Mouse (Mus musculus): Measurements from ENCODE around the gene Psmd13. TPM values are rescaled to one million over a fixed set of nuclear protein-coding genes. Genes with fewer than 3 reads are reported as not detected.
A peak's percentile ranks its signal among the peaks of the same experiment; 100 is the strongest.

The Psmd13 gene
- polyA plus RNA-seq, 1 experiment = 13.2 TPM

- peaks cover 72% of the 10 kb centered on the region for H3K36me3 ChIP-seq (ENCODE audit: control insufficient read depth)
- no peaks in the 10 kb centered on the region for H3K9me3 ChIP-seq (ENCODE audit: control insufficient read depth, low read length)
- H3K27me3 ChIP-seq (ENCODE audit: control insufficient read depth) = no peaks in the 10 kb centered on the region
- peaks cover 53% of the 10 kb centered on the region for H3K4me1 ChIP-seq (ENCODE audit: control insufficient read depth)
- peak within 1 kb of the TSS; percentile 79 for H3K4me3 ChIP-seq (replicated peaks)
- TF ChIP-seq GATA1 (IDR thresholded peaks at IDR 0.05; ENCODE audit: low read length) (no peak), TAL1 (IDR thresholded peaks at IDR 0.05; ENCODE audit: low read length) (no peak)
Observed at GRCm38 (mm10) chr7:140855860-140856784, 25.6 kb upstream of the Psmd13 start, which contains the start of gene Gm45785. TSS of gene Gm45785 (minus strand) at chr7:140856331.

- Histone ChIP-seq H3K27me3 (ENCODE audit: control insufficient read depth) (no peaks in the 10 kb centered on the region), H3K36me3 (ENCODE audit: control insufficient read depth) (peaks cover 74% of the 10 kb centered on the region), H3K9me3 (ENCODE audit: control insufficient read depth, low read length) (no peaks in the 10 kb centered on the region), H3K4me3 (replicated peaks) (peak within 1 kb of the TSS; percentile 79), H3K4me1 (ENCODE audit: control insufficient read depth) (peaks cover 53% of the 10 kb centered on the region)
- TF ChIP-seq TAL1 (IDR thresholded peaks at IDR 0.05; ENCODE audit: low read length) (no peak), GATA1 (IDR thresholded peaks at IDR 0.05; ENCODE audit: low read length) (no peak)
Observed at GRCm38 (mm10) chr7:140856785-140857549, 24.8 kb upstream of the Psmd13 start, which contains the start of gene Ric8a. TSS of gene Ric8a (plus strand) at chr7:140856957.

GRCm38 (mm10) chr7:140857550-140858505 lies 23.9 kb upstream of the Psmd13 start, which contains the start of gene Bet1l:
TSS of gene Bet1l (minus strand) at chr7:140857577.
- Histone ChIP-seq H3K27me3 (ENCODE audit: control insufficient read depth) (no peaks in the 10 kb centered on the region), H3K4me3 (replicated peaks) (peak within 1 kb of the TSS; percentile 79), H3K9me3 (ENCODE audit: control insufficient read depth, low read length) (no peaks in the 10 kb centered on the region), H3K36me3 (ENCODE audit: control insufficient read depth) (peaks cover 74% of the 10 kb centered on the region), H3K4me1 (ENCODE audit: control insufficient read depth) (peaks cover 51% of the 10 kb centered on the region)
- TF ChIP-seq GATA1 (IDR thresholded peaks at IDR 0.05; ENCODE audit: low read length) (no peak), TAL1 (IDR thresholded peaks at IDR 0.05; ENCODE audit: low read length) (no peak)

GRCm38 (mm10) chr7:140858746-140859145 lies 23.0 kb upstream of the Psmd13 start:
- Histone ChIP-seq H3K4me1 (ENCODE audit: control insufficient read depth) (peaks cover 48% of the 10 kb centered on the region), H3K36me3 (ENCODE audit: control insufficient read depth) (peaks cover 74% of the 10 kb centered on the region), H3K4me3 (replicated peaks) (peak overlapping the region; percentile 79), H3K27me3 (ENCODE audit: control insufficient read depth) (no peaks in the 10 kb centered on the region), H3K9me3 (ENCODE audit: control insufficient read depth, low read length) (no peaks in the 10 kb centered on the region)
- no peak for TF ChIP-seq GATA1 (IDR thresholded peaks at IDR 0.05; ENCODE audit: low read length)
- no peak for TF ChIP-seq TAL1 (IDR thresholded peaks at IDR 0.05; ENCODE audit: low read length)

GRCm38 (mm10) chr7:140859997-140860396 lies 21.8 kb upstream of the Psmd13 start:
- no peaks in the 10 kb centered on the region for H3K27me3 ChIP-seq (ENCODE audit: control insufficient read depth)
- peaks cover 74% of the 10 kb centered on the region for H3K36me3 ChIP-seq (ENCODE audit: control insufficient read depth)
- no peaks in the 10 kb centered on the region for H3K9me3 ChIP-seq (ENCODE audit: control insufficient read depth, low read length)
- H3K4me3 ChIP-seq (replicated peaks) = no peak overlapping the region
- TF ChIP-seq GATA1 (IDR thresholded peaks at IDR 0.05; ENCODE audit: low read length) = no peak
- TF ChIP-seq TAL1 (IDR thresholded peaks at IDR 0.05; ENCODE audit: low read length) = no peak
- H3K4me1 ChIP-seq (ENCODE audit: control insufficient read depth) = peaks cover 40% of the 10 kb centered on the region

- Histone ChIP-seq H3K36me3 (ENCODE audit: control insufficient read depth) (peaks cover 78% of the 10 kb centered on the region), H3K4me1 (ENCODE audit: control insufficient read depth) (peaks cover 32% of the 10 kb centered on the region)
Observed at GRCm38 (mm10) chr7:140860728-140861127, 21.0 kb upstream of the Psmd13 start.

GRCm38 (mm10) chr7:140864761-140865160 lies 17.0 kb upstream of the Psmd13 start:
- Histone ChIP-seq H3K36me3 (ENCODE audit: control insufficient read depth) (peaks cover 94% of the 10 kb centered on the region), H3K4me1 (ENCODE audit: control insufficient read depth) (no peaks in the 10 kb centered on the region), H3K4me3 (replicated peaks) (no peak overlapping the region), H3K9me3 (ENCODE audit: control insufficient read depth, low read length) (no peaks in the 10 kb centered on the region), H3K27me3 (ENCODE audit: control insufficient read depth) (no peaks in the 10 kb centered on the region)
- TF ChIP-seq GATA1 (IDR thresholded peaks at IDR 0.05; ENCODE audit: low read length) (no peak), TAL1 (IDR thresholded peaks at IDR 0.05; ENCODE audit: low read length) (no peak)

More at GRCm38 (mm10) chr7:140860728-140861127, 21.0 kb upstream of the Psmd13 start:
- H3K27me3 ChIP-seq (ENCODE audit: control insufficient read depth) = no peaks in the 10 kb centered on the region
- TF ChIP-seq TAL1 (IDR thresholded peaks at IDR 0.05; ENCODE audit: low read length) = no peak
- no peak for TF ChIP-seq GATA1 (IDR thresholded peaks at IDR 0.05; ENCODE audit: low read length)
- no peak overlapping the region for H3K4me3 ChIP-seq (replicated peaks)
- H3K9me3 ChIP-seq (ENCODE audit: control insufficient read depth, low read length) = no peaks in the 10 kb centered on the region

GRCm38 (mm10) chr7:140874224-140874623 lies 7.5 kb upstream of the Psmd13 start:
- TF ChIP-seq TAL1 (IDR thresholded peaks at IDR 0.05; ENCODE audit: low read length) (no peak), GATA1 (IDR thresholded peaks at IDR 0.05; ENCODE audit: low read length) (no peak)
- Histone ChIP-seq H3K4me3 (replicated peaks) (no peak overlapping the region), H3K36me3 (ENCODE audit: control insufficient read depth) (peaks cover 76% of the 10 kb centered on the region), H3K4me1 (ENCODE audit: control insufficient read depth) (peaks cover 12% of the 10 kb centered on the region), H3K9me3 (ENCODE audit: control insufficient read depth, low read length) (no peaks in the 10 kb centered on the region), H3K27me3 (ENCODE audit: control insufficient read depth) (no peaks in the 10 kb centered on the region)
